ENCODE assay signal across 8 mouse cellular contexts in the genomic region with DNA sequence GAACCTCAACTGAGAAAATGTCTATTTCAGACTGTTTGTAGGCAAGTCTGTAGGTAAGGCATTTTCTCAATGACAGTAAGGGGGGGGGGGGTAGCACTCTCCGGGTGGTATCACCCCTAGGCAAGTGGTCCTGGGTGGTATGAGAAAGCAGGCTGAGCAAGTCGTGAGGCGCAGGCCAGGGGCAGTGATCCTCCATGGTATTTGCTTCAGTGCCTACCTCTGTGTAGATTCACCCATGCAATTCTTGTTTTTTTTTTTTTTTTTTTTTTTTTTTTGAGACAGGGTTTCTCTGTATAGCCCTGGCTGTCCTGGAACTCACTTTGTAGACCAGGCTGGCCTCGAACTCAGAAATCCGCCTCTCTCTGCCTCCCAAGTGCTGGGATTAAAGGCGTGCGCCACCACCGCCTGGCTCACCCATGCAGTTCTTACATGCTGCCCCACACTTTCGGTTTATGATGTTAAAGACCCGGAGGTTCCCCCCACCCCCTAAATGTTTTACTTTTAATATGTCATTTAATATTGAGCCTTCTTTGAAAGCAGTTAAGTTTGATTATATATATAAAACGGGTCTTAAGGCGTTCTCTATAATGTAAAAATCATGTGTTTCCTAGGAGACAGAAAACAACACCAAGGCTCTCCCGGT. TPM values are rescaled to one million over a fixed set of nuclear protein-coding genes. Genes with fewer than 3 reads are reported as not detected.
DNase-seq lines count a peak whose midpoint lies in the region; ATAC-seq and TF ChIP-seq lines count a peak whose summit lies in the region.

No protein-coding gene starts in this region.

- no peak for DNase-seq in lung, adult 2 months
- DNase-seq in lung, postnatal 10 days: no peak
- peak; percentile 31 for DNase-seq in intestine, embryonic 14.5 days (ENCODE audit: low spot score)
- DNase-seq in testis, postnatal 14 days (ENCODE audit: low spot score): no peak
- no peak for DNase-seq in left cerebral cortex, postnatal 14 days (ENCODE audit: low spot score in 2 of 2)
- no peak for DNase-seq in spleen, postnatal 36 days (ENCODE audit: low spot score in 2 of 2)

- no peak for TF ChIP-seq POLR2A in lung, adult 2 months (IDR thresholded peaks at IDR 0.05; ENCODE audit: borderline replicate concordance, extremely low read depth, low read depth, low read length)

- 25% methylated on average over 13 of the region's 13 CpGs for WGBS in lung, adult 2 months
- WGBS in embryonic facial prominence, embryonic 12.5 days: 25% methylated on average over 13 of the region's 13 CpGs
- 25% methylated on average over 13 of the region's 13 CpGs for WGBS in intestine, embryonic 14.5 days
- 27% methylated on average over 13 of the region's 13 CpGs for WGBS in neural tube, embryonic 13.5 days

- no peaks in the 10 kb centered on the region for H3K27me3 ChIP-seq in embryonic facial prominence, embryonic 12.5 days
- H3K27me3 ChIP-seq in intestine, embryonic 14.5 days (replicated peaks; ENCODE audit: control insufficient read depth, insufficient read depth, low read length): no peaks in the 10 kb centered on the region
- H3K27me3 ChIP-seq in neural tube, embryonic 13.5 days: no peaks in the 10 kb centered on the region

- peak overlapping the region; percentile 68 for H3K4me3 ChIP-seq in lung, adult 2 months (replicated peaks; ENCODE audit: extremely low read depth, low read depth, low read length)
- peak overlapping the region; percentile 87 for H3K4me3 ChIP-seq in embryonic facial prominence, embryonic 12.5 days
- peak overlapping the region; percentile 83 for H3K4me3 ChIP-seq in intestine, embryonic 14.5 days (ENCODE audit: low read depth, low read length)
- peak overlapping the region; percentile 80 for H3K4me3 ChIP-seq in neural tube, embryonic 13.5 days

- H3K36me3 ChIP-seq in embryonic facial prominence, embryonic 12.5 days: peaks cover 8% of the 10 kb centered on the region
- peaks cover 9% of the 10 kb centered on the region for H3K36me3 ChIP-seq in intestine, embryonic 14.5 days (ENCODE audit: control insufficient read depth, insufficient read depth, low read length)
- H3K36me3 ChIP-seq in neural tube, embryonic 13.5 days: peaks cover 33% of the 10 kb centered on the region

- no peak; the same call in 1 of the 2 replicates for ATAC-seq in embryonic facial prominence, embryonic 12.5 days (ENCODE audit: insufficient number of reproducible peaks, insufficient read depth, low FRiP score, low TSS enrichment)
- no peak for ATAC-seq in intestine, embryonic 14.5 days (replicated peaks; ENCODE audit: low FRiP score, low TSS enrichment, low read depth)
- no peak for ATAC-seq in neural tube, embryonic 13.5 days (ENCODE audit: low read depth)

- peaks cover 3% of the 10 kb centered on the region; the same call in 1 of the 2 replicates for H3K4me1 ChIP-seq in lung, adult 2 months (ENCODE audit: control insufficient read depth, insufficient read depth, low read length)
- H3K4me1 ChIP-seq in embryonic facial prominence, embryonic 12.5 days: peaks cover 2% of the 10 kb centered on the region; the same call in 1 of the 2 replicates
- H3K4me1 ChIP-seq in intestine, embryonic 14.5 days (replicated peaks; ENCODE audit: control insufficient read depth, insufficient read depth, low read length): no peaks in the 10 kb centered on the region
- peaks cover 16% of the 10 kb centered on the region for H3K4me1 ChIP-seq in neural tube, embryonic 13.5 days (replicated peaks)

- intact Hi-C loops in left cerebral cortex, postnatal 14 days (cut with DNase I): loop anchor here (5.0 kb wide), 1 partner anchor 121 kb away; the partner anchor contains the start of gene Urb1

- no peak overlapping the region for H3K27ac ChIP-seq in embryonic facial prominence, embryonic 12.5 days
- H3K27ac ChIP-seq in intestine, embryonic 14.5 days (ENCODE audit: low read depth): peak overlapping the region; percentile 75; the same call in 1 of the 2 replicates
- H3K27ac ChIP-seq in neural tube, embryonic 13.5 days (replicated peaks): peak overlapping the region; percentile 85

- H3K9me3 ChIP-seq in embryonic facial prominence, embryonic 12.5 days: no peaks in the 10 kb centered on the region
- no peaks in the 10 kb centered on the region for H3K9me3 ChIP-seq in intestine, embryonic 14.5 days (ENCODE audit: control insufficient read depth, low read length)
- H3K9me3 ChIP-seq in neural tube, embryonic 13.5 days: no peaks in the 10 kb centered on the region

- TF ChIP-seq CTCF in lung, adult 2 months (IDR thresholded peaks at IDR 0.05; ENCODE audit: insufficient read depth, low read length): no peak

- H3K4me2 ChIP-seq in embryonic facial prominence, embryonic 12.5 days (replicated peaks): peak overlapping the region; percentile 80
- H3K4me2 ChIP-seq in intestine, embryonic 14.5 days (ENCODE audit: low read length): peak overlapping the region; percentile 78
- peak overlapping the region; percentile 63 for H3K4me2 ChIP-seq in neural tube, embryonic 13.5 days

- peak overlapping the region; percentile 71 for H3K9ac ChIP-seq in embryonic facial prominence, embryonic 12.5 days
- peak overlapping the region; percentile 73 for H3K9ac ChIP-seq in intestine, embryonic 14.5 days (ENCODE audit: low read length)
- peak overlapping the region; percentile 83 for H3K9ac ChIP-seq in neural tube, embryonic 13.5 days

RNA-seq across cellular contexts. Expression of gene Cfap298, which starts 1.3 kb away (rescaled TPM):
- 17.2 and 29.9 TPM in 2 replicates for polyA plus RNA-seq in lung, adult 2 months (2012; rRNA removed)
- 43.3 and 44.0 TPM in 2 replicates for polyA plus RNA-seq in embryonic facial prominence, embryonic 12.5 days (2016; fragmentation: Nextera tagmentation; extraction: Ambion mirVana)
- polyA plus RNA-seq in intestine, embryonic 14.5 days (2014; fragmentation: Nextera tagmentation; extraction: Ambion mirVana): 35.7 and 38.4 TPM in 2 replicates
- polyA plus RNA-seq in neural tube, embryonic 13.5 days (2015; fragmentation: Nextera tagmentation; extraction: Ambion mirVana): 45.4 and 52.1 TPM in 2 replicates
- total RNA-seq in left cerebral cortex, postnatal 14 days (2021): 10 to 100 TPM; 34.2 to 38.7 TPM
